Mouse (Mus musculus) bone marrow macrophage, adult 2 months (primary cell): ENCODE data around the gene Ankib1.

Experiments
- CTCF ChIP-seq: IDR thresholded peaks from 2 replicates; pipeline ENCODE4 v1.5.1; 2012; ENCODE audit warnings: low read depth, mild to moderate bottlenecking, low read length, moderate library complexity
- POLR2A ChIP-seq: IDR thresholded peaks from 2 replicates; pipeline ENCODE4 v1.6.1; 2012; ENCODE audit warnings: mild to moderate bottlenecking, low read depth, low read length, borderline replicate concordance

DNA sequence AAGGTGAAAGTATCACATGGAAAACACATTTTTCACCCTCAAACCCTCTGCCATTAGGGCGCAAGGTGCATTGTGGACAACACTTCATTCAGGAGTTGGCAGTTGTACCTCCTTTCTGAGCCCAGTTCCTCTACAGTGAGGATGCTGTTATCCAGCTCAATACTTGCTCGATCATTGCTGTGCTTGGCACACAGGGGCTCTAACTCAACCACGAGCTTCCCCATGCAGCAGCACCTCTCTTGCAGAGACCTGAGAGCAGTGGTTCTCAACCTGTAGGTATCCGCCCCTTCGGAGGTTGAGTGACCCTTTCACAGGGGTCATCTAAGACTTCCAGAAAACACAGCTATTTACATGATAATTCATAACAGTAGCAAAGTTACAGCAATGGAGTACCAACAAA lies 151.1 kb downstream of the Ankib1 start:
- TF ChIP-seq CTCF: no peak
- no peak for TF ChIP-seq POLR2A
